Mouse (Mus musculus): ENCODE results near the gene Cd4.

- TF ChIP-seq CTCF (IDR thresholded peaks at IDR 0.05; ENCODE audit: low read depth, low read length) = no peak
- no peak for TF ChIP-seq POLR2A (IDR thresholded peaks at IDR 0.05; ENCODE audit: extremely low read depth, insufficient read depth, low read length)
Measured at GRCm38 (mm10) chr6:124850535-124850934, 37.5 kb downstream of the Cd4 start.
